Mouse (Mus musculus): ENCODE data around the gene Atp6v1e2.

DNA sequence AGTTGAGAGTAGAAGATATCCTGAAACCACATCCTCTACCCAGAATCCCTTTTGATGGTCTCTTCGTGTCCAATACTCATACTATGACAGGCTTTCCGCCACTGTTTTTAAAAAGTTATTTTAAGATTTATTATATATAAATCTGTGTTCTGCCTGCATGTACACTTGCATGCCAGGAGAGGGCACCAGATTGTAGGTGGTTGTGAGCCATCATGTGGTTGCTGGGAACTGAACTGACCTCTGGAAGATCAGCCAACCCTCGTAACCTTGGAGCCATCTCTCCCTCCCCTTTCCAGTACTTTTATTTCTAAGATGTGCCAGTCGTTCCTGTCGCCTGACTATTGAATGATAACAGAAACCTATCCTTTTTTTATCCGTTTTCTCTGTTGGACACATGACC lies 28.9 kb downstream of the Atp6v1e2 start:
- TF ChIP-seq CTCF (IDR thresholded peaks at IDR 0.05; ENCODE audit: borderline replicate concordance, insufficient read depth, low read depth, low read length): peak; percentile 32; the same call in 1 of the 2 replicates
- no peak for TF ChIP-seq POLR2A (IDR thresholded peaks at IDR 0.05; ENCODE audit: borderline replicate concordance, insufficient read depth, low read length)

Measured in cerebellum, adult 2 months (tissue).